Comparison of ENCODE assay signal across 17 mouse cellular contexts in genomic region chr11:120846725-120847475, GRCm38 (mm10).
"Had no signal": no experiment of that assay in that cellular context is flagged by ENCODE, and none has a peak within 500 bp of the region (broad histone marks: within the 10 kb centered on the region; RNA-seq: fewer than 3 reads in every experiment).

No protein-coding gene starts in this region.

- H3K4me2 ChIP-seq: limb, embryonic 15.5 days; liver, embryonic 12.5 days; lung, embryonic 14.5 days; midbrain, embryonic 12.5 days; neural tube, embryonic 13.5 days; stomach, embryonic 15.5 days had no signal

- H3K4me3 ChIP-seq: limb, embryonic 15.5 days; liver, embryonic 12.5 days; midbrain, embryonic 12.5 days; neural tube, embryonic 13.5 days; stomach, embryonic 15.5 days had no signal

- H3K27ac ChIP-seq: kidney, postnatal 0 days; limb, embryonic 15.5 days; liver, embryonic 12.5 days; macrophage; midbrain, embryonic 12.5 days; neural tube, embryonic 13.5 days; stomach, embryonic 15.5 days had no signal

- H3K9ac ChIP-seq: limb, embryonic 15.5 days; liver, embryonic 12.5 days; lung, embryonic 14.5 days; midbrain, embryonic 12.5 days; neural tube, embryonic 13.5 days; stomach, embryonic 15.5 days had no signal

- ATAC-seq: liver, embryonic 12.5 days; midbrain, embryonic 16.5 days had no signal

- H3K36me3 ChIP-seq: limb, embryonic 15.5 days; liver, embryonic 12.5 days; neural tube, embryonic 13.5 days; stomach, embryonic 15.5 days had no signal

- DNase-seq: kidney, adult 9 months; kidney, postnatal 36 days; layer of hippocampus, adult 9-11 months; layer of hippocampus, postnatal 36 days; left cerebral cortex, postnatal 4 days; lung, embryonic 14.5 days; lung, postnatal 10 days; retina, postnatal 1 day; thymus, postnatal 36 days had no signal

- H3K4me1 ChIP-seq: limb, embryonic 15.5 days; midbrain, embryonic 12.5 days; neural tube, embryonic 13.5 days had no signal

- H3K27me3 ChIP-seq: limb, embryonic 15.5 days; liver, embryonic 12.5 days; midbrain, embryonic 12.5 days; neural tube, embryonic 13.5 days; stomach, embryonic 15.5 days had no signal

- H3K9me3 ChIP-seq: limb, embryonic 15.5 days; liver, embryonic 12.5 days; midbrain, embryonic 12.5 days; neural tube, embryonic 13.5 days; stomach, embryonic 15.5 days had no signal
